8 mouse cellular contexts compared by ENCODE assay signal in the genomic region with DNA sequence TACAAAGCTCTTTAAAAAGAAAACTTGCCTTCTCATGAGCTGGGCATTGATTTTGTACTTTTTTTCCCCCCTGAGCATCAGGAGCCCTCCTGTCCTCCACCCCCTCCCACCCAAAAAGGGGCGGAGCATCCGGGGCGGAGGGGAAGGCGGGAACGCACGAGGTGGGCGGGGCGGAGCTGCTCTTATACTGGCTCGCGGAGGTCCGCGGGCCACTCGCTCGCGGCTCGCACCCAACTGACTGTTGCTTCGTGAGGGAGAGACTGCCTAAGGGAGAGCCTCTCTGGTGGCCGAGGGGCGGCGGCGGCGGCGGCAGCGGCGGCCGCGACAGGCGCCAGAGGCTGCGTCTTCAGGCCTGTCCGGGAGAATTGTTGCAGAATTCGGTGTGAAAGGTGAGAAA. TPM values are rescaled to one million over a fixed set of nuclear protein-coding genes. Genes with fewer than 3 reads are reported as not detected.
A peak's percentile ranks its signal among the peaks of the same experiment; 100 is the strongest.
DNase-seq lines count a peak whose midpoint lies in the region; ATAC-seq and TF ChIP-seq lines count a peak whose summit lies in the region.

A gene (plus strand): TSS at position 214 of the 397 bp plus-strand sequence.

- no peak for TF ChIP-seq CTCF in E14TG2a.4 (conservative IDR thresholded peaks at IDR 0.05; ENCODE audit: low read length)
- TF ChIP-seq CTCF in kidney, postnatal 0 days (IDR thresholded peaks at IDR 0.05; ENCODE audit: low read depth), result no peak

- no peak within 1 kb of the TSS for H3K27ac ChIP-seq in brown adipose tissue, adult 24 weeks (replicated peaks; ENCODE audit: low read depth, low read length)
- no peak within 1 kb of the TSS for H3K27ac ChIP-seq in forebrain, embryonic 11.5 days (ENCODE audit: low read depth, low read length)
- H3K27ac ChIP-seq in heart, embryonic 14.5 days (replicated peaks in 1 of 2; ENCODE audit: control insufficient read depth in 1 of 2, insufficient read depth in 1 of 2, low read depth in 2 of 2, low read length in 2 of 2), result peak within 1 kb of the TSS; percentile 27 to 37; a peak in 2 of 4 replicates
- 0 out of 2 replicates have a peak within 1 kb of the TSS, but pooled peaks have one; percentile 13 for H3K27ac ChIP-seq in kidney, postnatal 0 days
- no peak within 1 kb of the TSS for H3K27ac ChIP-seq in lung, embryonic 15.5 days

- H3K4me1 ChIP-seq in E14TG2a.4 (replicated peaks; ENCODE audit: low read depth, low read length), result no peaks in the 10 kb centered on the region
- H3K4me1 ChIP-seq in brown adipose tissue, adult 24 weeks (ENCODE audit: control insufficient read depth, insufficient read depth, insufficient read length, low read length), result no peaks in the 10 kb centered on the region
- no peaks in the 10 kb centered on the region for H3K4me1 ChIP-seq in forebrain, embryonic 11.5 days (replicated peaks; ENCODE audit: control insufficient read depth, insufficient read depth, low read length)
- no peaks in the 10 kb centered on the region for H3K4me1 ChIP-seq in heart, embryonic 14.5 days (ENCODE audit: control insufficient read depth in 2 of 2, insufficient read depth in 2 of 2, low read length in 2 of 2)
- H3K4me1 ChIP-seq in kidney, postnatal 0 days (replicated peaks; ENCODE audit: insufficient read depth, low read length), result no peaks in the 10 kb centered on the region
- 0 out of 2 replicates have a peak, but pooled peaks cover 6% of the 10 kb centered on the region for H3K4me1 ChIP-seq in lung, embryonic 15.5 days

- H3K36me3 ChIP-seq in E14TG2a.4 (ENCODE audit: insufficient read depth, low read length), result no peaks in the 10 kb centered on the region
- H3K36me3 ChIP-seq in forebrain, embryonic 11.5 days (ENCODE audit: control insufficient read depth, insufficient read depth, low read length), result no peaks in the 10 kb centered on the region
- H3K36me3 ChIP-seq in heart, embryonic 14.5 days (ENCODE audit: control insufficient read depth, insufficient read depth, low read length), result no peaks in the 10 kb centered on the region
- no peaks in the 10 kb centered on the region for H3K36me3 ChIP-seq in kidney, postnatal 0 days (ENCODE audit: insufficient read depth, low read length)
- no peaks in the 10 kb centered on the region for H3K36me3 ChIP-seq in lung, embryonic 15.5 days

- peak within 1 kb of the TSS; percentile 48 for H3K4me2 ChIP-seq in forebrain, embryonic 11.5 days (ENCODE audit: low read depth, low read length, severe bottlenecking)
- peak within 1 kb of the TSS; percentile 60 for H3K4me2 ChIP-seq in heart, embryonic 14.5 days (ENCODE audit: low read length)
- peak within 1 kb of the TSS; percentile 61 for H3K4me2 ChIP-seq in kidney, postnatal 0 days (ENCODE audit: low read length)
- peak within 1 kb of the TSS; percentile 59 for H3K4me2 ChIP-seq in lung, embryonic 15.5 days

- no peaks in the 10 kb centered on the region; the same call in 1 of the 2 replicates for H3K27me3 ChIP-seq in E14TG2a.4 (ENCODE audit: insufficient read depth, low read length)
- H3K27me3 ChIP-seq in forebrain, embryonic 11.5 days (ENCODE audit: control insufficient read depth, insufficient read depth, low read length), result no peaks in the 10 kb centered on the region
- no peaks in the 10 kb centered on the region for H3K27me3 ChIP-seq in heart, embryonic 14.5 days (ENCODE audit: control insufficient read depth, insufficient read depth, low read length)
- no peaks in the 10 kb centered on the region for H3K27me3 ChIP-seq in kidney, postnatal 0 days (ENCODE audit: insufficient read depth, low read length)
- H3K27me3 ChIP-seq in lung, embryonic 15.5 days, result no peaks in the 10 kb centered on the region

- peak within 1 kb of the TSS; percentile 73 for H3K4me3 ChIP-seq in E14TG2a.4 (replicated peaks; ENCODE audit: low read length)
- peak within 1 kb of the TSS; percentile 62 for H3K4me3 ChIP-seq in brown adipose tissue, adult 24 weeks (ENCODE audit: insufficient read depth, low read depth, low read length)
- peak within 1 kb of the TSS; percentile 36 for H3K4me3 ChIP-seq in forebrain, embryonic 11.5 days (ENCODE audit: low read depth, low read length)
- H3K4me3 ChIP-seq in heart, embryonic 14.5 days (ENCODE audit: control insufficient read depth in 1 of 2, insufficient read depth in 1 of 2, low read depth in 1 of 2, low read length in 2 of 2), result peak within 1 kb of the TSS; percentile 50 to 64
- H3K4me3 ChIP-seq in kidney, postnatal 0 days (replicated peaks; ENCODE audit: low read depth, low read length), result peak within 1 kb of the TSS; percentile 37
- peak within 1 kb of the TSS; percentile 51 for H3K4me3 ChIP-seq in lung, embryonic 15.5 days

- peak; percentile 85 for DNase-seq in forebrain, embryonic 11.5 days (ENCODE audit: low spot score)
- peak; percentile 75 for DNase-seq in kidney, postnatal 0 days (ENCODE audit: low spot score)
- DNase-seq in ovary, postnatal 14 days (ENCODE audit: low spot score), result peak; percentile 48
- DNase-seq in thymus, postnatal 4 days, result peak; percentile 83

- H3K9ac ChIP-seq in forebrain, embryonic 11.5 days (ENCODE audit: low read length), result peak within 1 kb of the TSS; percentile 62
- peak within 1 kb of the TSS; percentile 72 for H3K9ac ChIP-seq in heart, embryonic 14.5 days (ENCODE audit: low read length)
- H3K9ac ChIP-seq in kidney, postnatal 0 days (ENCODE audit: low read depth, low read length), result 0 out of 2 replicates have a peak within 1 kb of the TSS, but pooled peaks have one; percentile 40
- H3K9ac ChIP-seq in lung, embryonic 15.5 days, result peak within 1 kb of the TSS; percentile 47

- peak; percentile 97 for ATAC-seq in forebrain, embryonic 11.5 days (replicated peaks; ENCODE audit: low FRiP score)
- peak; percentile 89 for ATAC-seq in heart, embryonic 14.5 days (ENCODE audit: insufficient number of reproducible peaks, insufficient read depth, low FRiP score, low read depth)
- ATAC-seq in kidney, postnatal 0 days (replicated peaks; ENCODE audit: low FRiP score, low read depth), result peak; percentile 93
- ATAC-seq in lung, embryonic 15.5 days (ENCODE audit: borderline replicate concordance, extremely low read depth, low FRiP score, low TSS enrichment), result peak; percentile 96

- no peaks in the 10 kb centered on the region for H3K9me3 ChIP-seq in E14TG2a.4 (ENCODE audit: low read length)
- no peaks in the 10 kb centered on the region for H3K9me3 ChIP-seq in forebrain, embryonic 11.5 days (ENCODE audit: control insufficient read depth, low read length)
- H3K9me3 ChIP-seq in heart, embryonic 14.5 days (ENCODE audit: control insufficient read depth, low read length), result no peaks in the 10 kb centered on the region
- H3K9me3 ChIP-seq in kidney, postnatal 0 days (replicated peaks; ENCODE audit: low read length), result no peaks in the 10 kb centered on the region
- H3K9me3 ChIP-seq in lung, embryonic 15.5 days, result no peaks in the 10 kb centered on the region

- 26% methylated on average over 28 of the region's 31 CpGs for WGBS in forebrain, embryonic 11.5 days
- WGBS in heart, embryonic 14.5 days, result 14% methylated on average over 31 of the region's 31 CpGs
- 31% methylated on average over 31 of the region's 31 CpGs for WGBS in kidney, postnatal 0 days
- WGBS in lung, embryonic 15.5 days, result 8% methylated on average over 31 of the region's 31 CpGs

RNA-seq across cellular contexts. Expression of the gene that starts here (rescaled TPM):
- 1.0 and 1.1 TPM in 2 replicates for polyA plus RNA-seq in brown adipose tissue, adult 24 weeks (2012; ENCODE audit: insufficient read depth, insufficient read length, missing spikeins)
- polyA plus RNA-seq in forebrain, embryonic 11.5 days (2014; fragmentation: Nextera tagmentation; extraction: Ambion mirVana), result 19.9 and 21.7 TPM in 2 replicates
- 38.1 and 40.4 TPM in 2 replicates for polyA plus RNA-seq in heart, embryonic 14.5 days (2014; fragmentation: Nextera tagmentation; extraction: Ambion mirVana)
- polyA plus RNA-seq in kidney, postnatal 0 days (2015; fragmentation: Nextera tagmentation; extraction: Ambion mirVana), result 6.8 and 8.1 TPM in 2 replicates
- polyA plus RNA-seq in lung, embryonic 15.5 days (2015; fragmentation: Nextera tagmentation; extraction: Ambion mirVana), result 37.4 and 38.0 TPM in 2 replicates

Comparison
In these comparisons a context has a peak if more than half of its experiments do, and no peak if none do; other contexts are left out.
1. H3K27ac ChIP-seq: peak in heart, embryonic 14.5 days (2 of 2) and kidney, postnatal 0 days (single experiment); none in brown adipose tissue, adult 24 weeks (single experiment), forebrain, embryonic 11.5 days (single experiment) and lung, embryonic 15.5 days (single experiment).
2. Peak in every context shown above with its lines, with median percentiles within 50 percentile points of each other: H3K4me3 ChIP-seq, ATAC-seq, DNase-seq, H3K4me2 ChIP-seq and H3K9ac ChIP-seq.